In the genomic region with DNA sequence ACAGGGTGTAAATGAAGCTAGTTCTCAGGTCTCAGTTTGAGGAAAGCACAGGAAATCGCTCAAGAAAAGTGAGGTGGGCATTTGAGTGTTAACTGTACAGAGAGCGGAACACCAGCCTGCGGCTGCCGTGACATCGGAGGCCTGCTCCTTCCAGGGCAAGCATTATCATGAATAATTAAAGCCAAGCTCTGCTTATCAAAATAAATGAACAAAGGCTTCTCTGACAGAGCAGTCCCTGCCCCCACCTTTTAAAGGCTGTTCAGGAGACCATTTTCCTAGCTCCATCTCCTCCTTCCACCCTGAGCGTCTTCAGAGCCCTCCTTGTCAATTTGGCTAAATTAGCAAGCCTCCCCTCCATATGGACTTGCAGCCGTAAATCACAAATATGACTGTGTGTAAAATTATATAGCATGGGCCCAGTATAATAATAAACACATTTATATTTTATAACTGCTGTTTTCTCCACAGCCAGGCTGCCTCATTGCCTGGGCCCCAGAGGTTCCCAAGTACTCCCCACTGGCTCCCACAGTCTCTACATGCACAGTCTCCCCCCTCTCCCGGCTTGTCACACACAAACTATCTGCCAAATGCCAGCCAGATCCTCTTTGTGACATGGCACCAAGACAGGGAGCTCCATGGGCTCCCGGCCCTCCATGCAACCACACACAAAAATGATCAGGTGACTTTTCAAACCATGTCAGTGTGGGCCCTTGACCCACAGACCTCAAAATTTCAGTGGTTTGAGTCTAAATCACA, we compare ENCODE assay signal across 9 mouse cellular contexts.
A peak's percentile ranks its signal among the peaks of the same experiment; 100 is the strongest.
DNase-seq lines count a peak whose midpoint lies in the region; ATAC-seq lines count a peak whose summit lies in the region.
"Had no signal": no experiment of that assay in that cellular context is flagged by ENCODE, and none has a peak within 500 bp of the region (broad histone marks: within the 10 kb centered on the region; RNA-seq: fewer than 3 reads in every experiment).

No protein-coding gene starts in this region.

- 51% methylated on average over 9 of the region's 9 CpGs for WGBS in heart, embryonic 11.5 days (ENCODE audit: insufficient replicate concordance)
- 51% methylated on average over 9 of the region's 9 CpGs for WGBS in neural tube, embryonic 11.5 days
- WGBS in hindbrain, embryonic 16.5 days: 20% methylated on average over 9 of the region's 9 CpGs
- 54% methylated on average over 9 of the region's 9 CpGs for WGBS in stomach, embryonic 16.5 days

- H3K9me3 ChIP-seq in heart, embryonic 11.5 days (replicated peaks; ENCODE audit: control insufficient read depth, low read length): no peaks in the 10 kb centered on the region
- H3K9me3 ChIP-seq in neural tube, embryonic 11.5 days (ENCODE audit: control insufficient read depth, low read length): no peaks in the 10 kb centered on the region
- no peaks in the 10 kb centered on the region for H3K9me3 ChIP-seq in hindbrain, embryonic 16.5 days (ENCODE audit: control insufficient read depth, low read length)
- 0 out of 2 replicates have a peak, but pooled peaks cover 5% of the 10 kb centered on the region for H3K9me3 ChIP-seq in stomach, embryonic 16.5 days (replicated peaks; ENCODE audit: control insufficient read depth, low read length)

- H3K9ac ChIP-seq in heart, embryonic 11.5 days (ENCODE audit: low read depth, low read length): no peak overlapping the region
- peak overlapping the region; percentile 12; the same call in 1 of the 2 replicates for H3K9ac ChIP-seq in neural tube, embryonic 11.5 days (ENCODE audit: low read length)
- H3K9ac ChIP-seq in hindbrain, embryonic 16.5 days (ENCODE audit: low read depth, low read length): peak overlapping the region; percentile 50; the same call in 1 of the 2 replicates
- no peak overlapping the region for H3K9ac ChIP-seq in stomach, embryonic 16.5 days (ENCODE audit: low read length)

- no peaks in the 10 kb centered on the region for H3K27me3 ChIP-seq in heart, embryonic 11.5 days (ENCODE audit: control insufficient read depth, insufficient read depth, low read length)
- H3K27me3 ChIP-seq in neural tube, embryonic 11.5 days (ENCODE audit: control insufficient read depth, insufficient read depth, low read length): no peaks in the 10 kb centered on the region
- H3K27me3 ChIP-seq in hindbrain, embryonic 16.5 days (replicated peaks; ENCODE audit: control insufficient read depth, insufficient read depth, low read length): no peaks in the 10 kb centered on the region
- H3K27me3 ChIP-seq in stomach, embryonic 16.5 days (ENCODE audit: control insufficient read depth, insufficient read depth, low read length): no peaks in the 10 kb centered on the region

- H3K27ac ChIP-seq in heart, embryonic 11.5 days (ENCODE audit: low read depth, low read length): 0 out of 2 replicates have a peak overlapping the region, but pooled peaks have one; percentile 10
- H3K27ac ChIP-seq in neural tube, embryonic 11.5 days (ENCODE audit: low read depth, low read length): peak overlapping the region; percentile 76
- peak overlapping the region; percentile 73 for H3K27ac ChIP-seq in hindbrain, embryonic 16.5 days (ENCODE audit: low read depth, low read length)
- H3K27ac ChIP-seq in stomach, embryonic 16.5 days (ENCODE audit: low read length): peak overlapping the region; percentile 40

- no peak for ATAC-seq in heart, embryonic 11.5 days (replicated peaks; ENCODE audit: insufficient number of reproducible peaks, low FRiP score, low TSS enrichment)
- ATAC-seq in neural tube, embryonic 11.5 days (ENCODE audit: insufficient read depth, low FRiP score, low TSS enrichment): peak; percentile 40
- peak; percentile 53 for ATAC-seq in hindbrain, embryonic 16.5 days
- 0 out of 2 replicates have a peak, but pooled peaks have one; percentile 21 for ATAC-seq in stomach, embryonic 16.5 days (ENCODE audit: insufficient read depth, low FRiP score)
- no peak for ATAC-seq in megakaryocyte-erythroid progenitor cell, adult 5-6 weeks (replicated peaks; ENCODE audit: low FRiP score, low TSS enrichment, poor library complexity, severe bottlenecking)
- ATAC-seq in megakaryocyte progenitor cell, adult 5-6 weeks (replicated peaks; ENCODE audit: poor library complexity): no peak
- ATAC-seq: activated CD4-positive, CD25-positive, alpha-beta regulatory T cell, adult 4 months had no signal

- H3K36me3 ChIP-seq in heart, embryonic 11.5 days (ENCODE audit: control insufficient read depth, insufficient read depth, low read length): no peaks in the 10 kb centered on the region; the same call in 1 of the 2 replicates
- no peaks in the 10 kb centered on the region for H3K36me3 ChIP-seq in neural tube, embryonic 11.5 days (ENCODE audit: control insufficient read depth, insufficient read depth, low read length)
- no peaks in the 10 kb centered on the region for H3K36me3 ChIP-seq in hindbrain, embryonic 16.5 days (ENCODE audit: control insufficient read depth, insufficient read depth, low read length)
- H3K36me3 ChIP-seq in stomach, embryonic 16.5 days (ENCODE audit: control insufficient read depth, insufficient read depth, low read length): no peaks in the 10 kb centered on the region

- no peak overlapping the region for H3K4me2 ChIP-seq in heart, embryonic 11.5 days
- no peak overlapping the region for H3K4me2 ChIP-seq in neural tube, embryonic 11.5 days (ENCODE audit: low read depth)
- H3K4me2 ChIP-seq in hindbrain, embryonic 16.5 days (ENCODE audit: low read length): peak overlapping the region; percentile 25
- no peak overlapping the region for H3K4me2 ChIP-seq in stomach, embryonic 16.5 days (ENCODE audit: low read depth, low read length)

- no peak for DNase-seq in heart, adult 18-20 months
- DNase-seq in neural tube, embryonic 11.5 days (ENCODE audit: low spot score): peak; percentile 43
- DNase-seq in neural tube, embryonic 10.5 days (ENCODE audit: extremely low spot score, low spot score): no peak

- H3K4me1 ChIP-seq in heart, embryonic 11.5 days (ENCODE audit: control insufficient read depth, insufficient read depth, low read length): peaks cover 9% of the 10 kb centered on the region
- peaks cover 20% of the 10 kb centered on the region for H3K4me1 ChIP-seq in neural tube, embryonic 11.5 days (ENCODE audit: control insufficient read depth, insufficient read depth, low read length)
- H3K4me1 ChIP-seq in hindbrain, embryonic 16.5 days (ENCODE audit: control insufficient read depth, insufficient read depth, low read depth, low read length): peaks cover 50% of the 10 kb centered on the region
- H3K4me1 ChIP-seq in stomach, embryonic 16.5 days (ENCODE audit: control insufficient read depth, insufficient read depth, low read length): peaks cover 15% of the 10 kb centered on the region

- no peak overlapping the region for H3K4me3 ChIP-seq in heart, embryonic 11.5 days (ENCODE audit: low read depth, low read length)
- H3K4me3 ChIP-seq in neural tube, embryonic 11.5 days (ENCODE audit: low read depth, low read length): no peak overlapping the region
- no peak overlapping the region for H3K4me3 ChIP-seq in hindbrain, embryonic 16.5 days (ENCODE audit: low read length)
- no peak overlapping the region for H3K4me3 ChIP-seq in stomach, embryonic 16.5 days (replicated peaks; ENCODE audit: low read length)

Comparison
In these comparisons a context has a peak if more than half of its experiments do, and no peak if none do; other contexts are left out.
1. ATAC-seq: peak in neural tube, embryonic 11.5 days (single experiment), hindbrain, embryonic 16.5 days (single experiment) and stomach, embryonic 16.5 days (single experiment); none in heart, embryonic 11.5 days (single experiment), megakaryocyte-erythroid progenitor cell, adult 5-6 weeks (single experiment) and megakaryocyte progenitor cell, adult 5-6 weeks (single experiment).
2. H3K27ac ChIP-seq: peak in every context shown above with its lines; median percentile 76 in neural tube, embryonic 11.5 days; 73 in hindbrain, embryonic 16.5 days; 40 in stomach, embryonic 16.5 days; 10 in heart, embryonic 11.5 days.
3. H3K9ac ChIP-seq: peak in neural tube, embryonic 11.5 days (single experiment) and hindbrain, embryonic 16.5 days (single experiment); none in heart, embryonic 11.5 days (single experiment) and stomach, embryonic 16.5 days (single experiment).